In genomic region chr16:26569387-26569978, GRCm38 (mm10) we compare ENCODE assay signal across 23 mouse cellular contexts. TPM values are rescaled to one million over a fixed set of nuclear protein-coding genes. Genes with fewer than 3 reads are reported as not detected.
DNase-seq lines count a peak whose midpoint lies in the region; ATAC-seq and TF ChIP-seq lines count a peak whose summit lies in the region.
"Had no signal": no experiment of that assay in that cellular context is flagged by ENCODE, and none has a peak within 500 bp of the region (broad histone marks: within the 10 kb centered on the region; RNA-seq: fewer than 3 reads in every experiment).

No protein-coding gene starts in this region.

- TF ChIP-seq POLR2A in limb, embryonic 14.5 days (IDR thresholded peaks at IDR 0.05; ENCODE audit: borderline replicate concordance, extremely low read depth, insufficient read depth, insufficient read length), result no peak

- H3K4me1 ChIP-seq in limb, embryonic 12.5 days (replicated peaks), result peaks cover 9% of the 10 kb centered on the region
- peaks cover 6% of the 10 kb centered on the region for H3K4me1 ChIP-seq in limb, embryonic 10.5 days
- H3K4me1 ChIP-seq in midbrain, embryonic 11.5 days (ENCODE audit: control insufficient read depth, insufficient read depth, low read length), result no peaks in the 10 kb centered on the region
- H3K4me1 ChIP-seq in midbrain, embryonic 10.5 days, result no peaks in the 10 kb centered on the region
- H3K4me1 ChIP-seq in limb, embryonic 13.5 days, result peaks cover 13% of the 10 kb centered on the region
- peaks cover 11% of the 10 kb centered on the region; the same call in 1 of the 2 replicates for H3K4me1 ChIP-seq in limb, embryonic 14.5 days (ENCODE audit: control insufficient read depth, insufficient read depth, low read length)

- peak; percentile 79 for ATAC-seq in limb, embryonic 12.5 days (ENCODE audit: insufficient number of reproducible peaks, insufficient read depth, low FRiP score, low TSS enrichment, low read depth)
- no peak for ATAC-seq in midbrain, embryonic 11.5 days (ENCODE audit: low FRiP score)
- ATAC-seq in limb, embryonic 13.5 days (ENCODE audit: low FRiP score, low read depth), result peak; percentile 73
- no peak for ATAC-seq in limb, embryonic 14.5 days (ENCODE audit: low FRiP score, low read depth)
- ATAC-seq: activated CD4-positive, CD25-positive, alpha-beta regulatory T cell, adult 4 months; CD4-positive, CD25-positive, alpha-beta regulatory T cell, adult 4 months; Patski had no signal

- H3K27ac ChIP-seq in limb, embryonic 12.5 days, result no peak overlapping the region
- no peak overlapping the region for H3K27ac ChIP-seq in limb, embryonic 10.5 days
- no peak overlapping the region for H3K27ac ChIP-seq in midbrain, embryonic 11.5 days (ENCODE audit: low read depth, low read length)
- H3K27ac ChIP-seq in midbrain, embryonic 10.5 days (replicated peaks), result no peak overlapping the region
- no peak overlapping the region for H3K27ac ChIP-seq in limb, embryonic 13.5 days
- H3K27ac ChIP-seq in limb, embryonic 14.5 days (replicated peaks; ENCODE audit: low read depth, low read length), result no peak overlapping the region

- H3K4me2 ChIP-seq in limb, embryonic 12.5 days, result no peak overlapping the region
- H3K4me2 ChIP-seq in midbrain, embryonic 11.5 days, result no peak overlapping the region
- H3K4me2 ChIP-seq in limb, embryonic 13.5 days (replicated peaks), result no peak overlapping the region
- H3K4me2 ChIP-seq in limb, embryonic 14.5 days (replicated peaks; ENCODE audit: low read depth, low read length, severe bottlenecking), result no peak overlapping the region

- H3K36me3 ChIP-seq in limb, embryonic 12.5 days, result no peaks in the 10 kb centered on the region
- H3K36me3 ChIP-seq in limb, embryonic 10.5 days, result no peaks in the 10 kb centered on the region
- no peaks in the 10 kb centered on the region for H3K36me3 ChIP-seq in midbrain, embryonic 11.5 days (ENCODE audit: control insufficient read depth, insufficient read depth, low read length)
- no peaks in the 10 kb centered on the region for H3K36me3 ChIP-seq in midbrain, embryonic 10.5 days
- no peaks in the 10 kb centered on the region for H3K36me3 ChIP-seq in limb, embryonic 13.5 days
- H3K36me3 ChIP-seq in limb, embryonic 14.5 days (ENCODE audit: control insufficient read depth, insufficient read depth, low read length), result no peaks in the 10 kb centered on the region
- H3K36me3 ChIP-seq: G1E had no signal

- H3K9me3 ChIP-seq in limb, embryonic 12.5 days, result no peaks in the 10 kb centered on the region
- H3K9me3 ChIP-seq in limb, embryonic 10.5 days (replicated peaks), result no peaks in the 10 kb centered on the region
- no peaks in the 10 kb centered on the region for H3K9me3 ChIP-seq in midbrain, embryonic 11.5 days (ENCODE audit: control insufficient read depth, low read length)
- H3K9me3 ChIP-seq in midbrain, embryonic 10.5 days (replicated peaks), result no peaks in the 10 kb centered on the region
- no peaks in the 10 kb centered on the region for H3K9me3 ChIP-seq in limb, embryonic 13.5 days
- H3K9me3 ChIP-seq in limb, embryonic 14.5 days (ENCODE audit: control insufficient read depth, low read length), result no peaks in the 10 kb centered on the region
- H3K9me3 ChIP-seq: G1E had no signal

- no peak overlapping the region for H3K4me3 ChIP-seq in limb, embryonic 12.5 days (replicated peaks)
- H3K4me3 ChIP-seq in limb, embryonic 10.5 days, result no peak overlapping the region
- H3K4me3 ChIP-seq in midbrain, embryonic 11.5 days (ENCODE audit: low read depth, low read length), result no peak overlapping the region
- no peak overlapping the region for H3K4me3 ChIP-seq in midbrain, embryonic 10.5 days
- H3K4me3 ChIP-seq in limb, embryonic 13.5 days, result no peak overlapping the region
- no peak overlapping the region for H3K4me3 ChIP-seq in limb, embryonic 14.5 days (replicated peaks; ENCODE audit: low read length)

- H3K9ac ChIP-seq in limb, embryonic 12.5 days (replicated peaks), result no peak overlapping the region
- no peak overlapping the region for H3K9ac ChIP-seq in midbrain, embryonic 11.5 days (ENCODE audit: low read length)
- no peak overlapping the region for H3K9ac ChIP-seq in limb, embryonic 13.5 days
- H3K9ac ChIP-seq in limb, embryonic 14.5 days (ENCODE audit: low read depth, low read length, severe bottlenecking), result no peak overlapping the region

- no peaks in the 10 kb centered on the region for H3K27me3 ChIP-seq in limb, embryonic 12.5 days
- no peaks in the 10 kb centered on the region for H3K27me3 ChIP-seq in limb, embryonic 10.5 days (ENCODE audit: low read depth, poor library complexity, severe bottlenecking)
- H3K27me3 ChIP-seq in midbrain, embryonic 11.5 days (ENCODE audit: control insufficient read depth, insufficient read depth, low read length), result no peaks in the 10 kb centered on the region
- H3K27me3 ChIP-seq in midbrain, embryonic 10.5 days (ENCODE audit: low read depth, poor library complexity, severe bottlenecking), result no peaks in the 10 kb centered on the region
- no peaks in the 10 kb centered on the region for H3K27me3 ChIP-seq in limb, embryonic 13.5 days
- H3K27me3 ChIP-seq in limb, embryonic 14.5 days (ENCODE audit: control insufficient read depth, insufficient read depth, low read length), result no peaks in the 10 kb centered on the region
- H3K27me3 ChIP-seq: CH12.LX, Patski had no signal

- no peak for DNase-seq in limb, embryonic 10.5 days (ENCODE audit: low spot score)
- DNase-seq in midbrain, embryonic 11.5 days (ENCODE audit: low spot score, missing footprints), result peak; percentile 72
- no peak for DNase-seq in midbrain, embryonic 10.5 days (ENCODE audit: low spot score)
- DNase-seq in limb, embryonic 14.5 days (ENCODE audit: low spot score), result peak; percentile 22
- no peak for DNase-seq in embryo, embryonic 9.5 days (ENCODE audit: extremely low spot score)
- DNase-seq in urinary bladder, postnatal 25 days (ENCODE audit: low spot score), result no peak
- DNase-seq: adrenal gland, adult 2 months; adrenal gland, adult 8-10 months; adrenal gland, postnatal 10 days; adrenal gland, postnatal 14 days; adrenal gland, postnatal 25 days; adrenal gland, postnatal 36 days; B cell, adult 2 months; cerebellum, adult 11 months; cerebellum, adult 11-12 months had no signal

RNA-seq across cellular contexts. Expression of gene Il1rap, which starts 12.0 kb away (rescaled TPM):
- 7.6 and 8.2 TPM in 2 replicates for polyA plus RNA-seq in limb, embryonic 12.5 days (2016; fragmentation: Nextera tagmentation; extraction: Ambion mirVana)
- 4.0 and 5.5 TPM in 2 replicates for polyA plus RNA-seq in limb, embryonic 10.5 days (2016; fragmentation: Nextera tagmentation; extraction: Ambion mirVana)
- 7.2 and 8.1 TPM in 2 replicates for polyA plus RNA-seq in midbrain, embryonic 11.5 days (2014; fragmentation: Nextera tagmentation; extraction: Ambion mirVana)
- polyA plus RNA-seq in midbrain, embryonic 10.5 days (2016; fragmentation: Nextera tagmentation; extraction: Ambion mirVana), result 3.0 and 5.1 TPM in 2 replicates
- 8.1 and 8.2 TPM in 2 replicates for polyA plus RNA-seq in limb, embryonic 13.5 days (2015; fragmentation: Nextera tagmentation; extraction: Ambion mirVana)
- 6.9 and 8.0 TPM in 2 replicates for polyA plus RNA-seq in limb, embryonic 14.5 days (2012; rRNA removed)
- polyA plus RNA-seq in limb, embryonic 14.5 days (2014; fragmentation: Nextera tagmentation; extraction: Ambion mirVana), result 9.5 and 11.0 TPM in 2 replicates

RNA-seq across cellular contexts. Expression of gene Tmem207, which starts 42.9 kb away (rescaled TPM):
- not detected in 2 replicates for polyA plus RNA-seq in limb, embryonic 12.5 days (2016; fragmentation: Nextera tagmentation; extraction: Ambion mirVana)
- not detected in 2 replicates for polyA plus RNA-seq in limb, embryonic 10.5 days (2016; fragmentation: Nextera tagmentation; extraction: Ambion mirVana)
- polyA plus RNA-seq in midbrain, embryonic 11.5 days (2014; fragmentation: Nextera tagmentation; extraction: Ambion mirVana), result 0.20 and 0.36 TPM in 2 replicates
- 0.12 TPM in 1 of 2 replicates, not detected in the other for polyA plus RNA-seq in midbrain, embryonic 10.5 days (2016; fragmentation: Nextera tagmentation; extraction: Ambion mirVana)
- polyA plus RNA-seq in limb, embryonic 13.5 days (2015; fragmentation: Nextera tagmentation; extraction: Ambion mirVana), result not detected in 2 replicates
- not detected in 2 replicates for polyA plus RNA-seq in limb, embryonic 14.5 days (2012; rRNA removed)
- not detected in 2 replicates for polyA plus RNA-seq in limb, embryonic 14.5 days (2014; fragmentation: Nextera tagmentation; extraction: Ambion mirVana)
- polyA plus RNA-seq: activated CD4-positive, CD25-positive, alpha-beta regulatory T cell, adult 4 months; adrenal gland, adult 2 months; C2C12; CD4-positive, CD25-positive, alpha-beta regulatory T cell, adult 4 months; G1E; Patski had no signal

Comparison
In these comparisons a context has a peak if more than half of its experiments do, and no peak if none do; other contexts are left out.
1. ATAC-seq: peak in limb, embryonic 12.5 days (single experiment) and limb, embryonic 13.5 days (single experiment); none in midbrain, embryonic 11.5 days (single experiment) and limb, embryonic 14.5 days (single experiment).
2. DNase-seq: peak in midbrain, embryonic 11.5 days (single experiment) and limb, embryonic 14.5 days (single experiment); none in limb, embryonic 10.5 days (single experiment), midbrain, embryonic 10.5 days (single experiment), embryo, embryonic 9.5 days (single experiment) and urinary bladder, postnatal 25 days (single experiment).